Mouse (Mus musculus) cerebellum, adult 2 months (tissue): Measurements from ENCODE around the gene St6galnac5.

Experiments
- CTCF ChIP-seq: fragments of 200-500 bp; IDR thresholded peaks from 2 replicates; pipeline ENCODE4 v1.5.1; 2011; ENCODE audit warnings: low read depth, mild to moderate bottlenecking, control low read depth, low read length, moderate library complexity, borderline replicate concordance; ENCODE audit not compliant: insufficient read depth
- POLR2A ChIP-seq: fragments of 200-500 bp; IDR thresholded peaks from 2 replicates; pipeline ENCODE4 v1.6.1; 2011; ENCODE audit warnings: low read length, control low read depth, borderline replicate concordance; ENCODE audit not compliant: insufficient read depth

DNA sequence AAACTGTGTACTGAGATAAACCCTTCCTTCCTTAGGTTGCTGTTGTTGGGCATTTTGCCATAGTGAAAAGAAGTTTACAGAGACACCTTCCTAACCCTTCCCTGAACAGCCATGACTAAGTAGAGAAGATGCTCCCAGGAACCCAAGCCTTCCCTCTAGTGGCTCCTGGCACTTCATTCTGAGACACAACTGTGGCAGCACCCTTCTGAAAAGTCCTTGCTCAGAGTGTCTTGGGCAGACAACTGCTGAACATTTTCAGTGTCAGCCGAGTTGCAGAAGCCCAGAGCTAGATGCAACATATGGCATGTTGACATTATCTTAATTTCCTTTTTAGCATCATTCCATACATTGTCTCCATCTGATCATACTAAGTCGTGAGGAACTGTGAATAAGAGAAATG lies 144.6 kb downstream of the St6galnac5 start:
- TF ChIP-seq POLR2A (no peak), CTCF (no peak)
